Mouse (Mus musculus) kidney, adult 18-20 months (tissue): ENCODE measurements around the gene Pou2f2.

ENCODE experiments used
- DNase-seq: peaks from one replicate; pipeline ENCODE4 v3.0.0; 2021

Gene Pou2f2

GRCm38 (mm10) chr7:25088968-25089367 lies 90.6 kb downstream of the Pou2f2 start:
- no peak for DNase-seq

- DNase-seq, result no peak
These were observed 91.0 kb downstream of the Pou2f2 start for GRCm38 (mm10) chr7:25088531-25088930.

DNA sequence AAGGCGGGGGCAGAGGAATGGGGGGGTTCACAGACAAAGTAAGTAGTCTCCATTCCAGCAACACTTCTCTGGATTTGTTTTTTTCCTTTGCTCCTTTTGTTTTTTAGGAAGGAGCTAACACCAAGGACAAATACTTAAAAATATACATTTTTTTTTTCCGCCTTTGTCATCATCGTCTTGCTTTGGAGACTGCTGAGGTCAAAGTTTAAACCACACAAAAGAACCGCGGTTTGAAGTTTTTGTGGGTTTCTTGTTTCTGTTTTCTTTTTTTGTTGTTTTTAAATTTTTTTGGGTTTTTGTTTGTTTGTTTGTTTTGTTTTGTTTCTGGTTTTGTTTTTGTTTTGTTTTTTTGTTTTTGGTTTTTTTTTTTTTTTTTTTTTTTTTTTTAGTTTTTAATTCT lies 91.6 kb downstream of the Pou2f2 start:
- no peak for DNase-seq

DNA sequence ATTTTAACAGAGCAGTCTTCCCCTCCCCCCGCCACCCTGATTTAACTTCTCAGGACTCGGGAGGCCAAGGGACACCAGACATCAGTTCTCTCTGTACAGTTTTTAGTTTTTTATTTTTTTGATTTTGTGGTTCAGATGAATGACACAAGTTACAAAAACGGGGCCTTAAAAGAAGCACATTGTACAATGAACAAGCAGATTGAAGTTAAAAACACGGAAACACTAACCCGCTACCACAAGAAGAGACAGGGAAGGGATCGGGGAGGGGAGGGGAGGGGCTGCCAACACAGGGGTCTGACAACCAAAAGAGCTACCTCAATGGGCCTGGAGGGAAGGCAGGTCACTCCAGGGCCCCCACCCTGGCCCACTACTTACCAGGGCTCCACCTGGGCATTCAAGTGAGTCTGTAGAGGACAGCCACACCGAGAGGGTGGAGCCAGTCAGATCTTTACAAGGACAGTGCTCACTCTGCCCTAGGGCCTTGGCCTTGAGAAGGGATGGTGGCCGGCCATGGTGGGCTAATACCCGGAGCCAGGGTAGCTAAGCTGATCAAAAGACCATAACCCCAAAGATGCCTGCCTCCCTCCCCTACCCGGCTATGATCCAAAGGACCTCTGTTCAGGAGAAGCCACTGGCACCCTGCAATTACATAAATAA lies 92.1 kb downstream of the Pou2f2 start:
- DNase-seq, result no peak

GRCm38 (mm10) chr7:25086656-25087055 lies 92.9 kb downstream of the Pou2f2 start:
- no peak for DNase-seq

DNA sequence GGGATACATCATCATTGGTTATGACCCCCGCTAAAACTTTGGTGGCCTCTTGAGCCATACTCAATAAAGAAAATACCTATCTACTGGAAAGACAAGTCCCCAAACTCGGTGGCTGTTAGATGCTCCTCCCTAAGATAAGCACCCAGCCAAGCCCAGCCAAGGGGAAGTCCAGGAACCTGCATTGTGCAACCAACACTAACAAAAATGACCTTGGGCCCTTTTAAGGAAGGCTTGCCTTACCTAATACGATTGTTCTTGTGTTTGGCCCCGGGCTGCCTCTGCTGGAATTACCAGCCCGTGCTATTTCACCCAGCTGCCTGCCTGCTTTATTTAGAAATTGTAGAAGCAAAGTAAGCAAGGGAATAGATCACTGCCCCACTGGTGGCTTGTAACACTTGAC lies 94.9 kb downstream of the Pou2f2 start:
- no peak for DNase-seq

DNA sequence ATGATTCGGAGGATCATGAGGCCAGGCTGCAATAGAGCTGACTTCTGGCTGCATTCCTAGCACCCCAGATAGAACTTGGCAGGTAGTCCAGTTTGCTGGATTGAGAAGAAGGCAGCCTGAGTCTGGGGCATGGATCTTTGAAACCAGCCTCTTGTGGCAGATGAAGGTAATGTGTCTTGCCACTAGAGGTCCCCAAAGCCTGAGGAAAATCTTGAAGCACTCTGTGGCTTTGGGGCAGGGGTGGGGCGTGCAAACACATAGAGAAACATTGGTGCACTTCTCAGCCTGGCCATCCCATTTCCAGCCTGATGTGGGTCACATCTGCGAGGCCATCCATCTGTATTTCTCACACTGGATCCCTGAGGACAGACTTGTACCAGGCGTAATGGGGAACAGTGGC lies 97.0 kb downstream of the Pou2f2 start:
- peak; percentile 35 for DNase-seq

DNA sequence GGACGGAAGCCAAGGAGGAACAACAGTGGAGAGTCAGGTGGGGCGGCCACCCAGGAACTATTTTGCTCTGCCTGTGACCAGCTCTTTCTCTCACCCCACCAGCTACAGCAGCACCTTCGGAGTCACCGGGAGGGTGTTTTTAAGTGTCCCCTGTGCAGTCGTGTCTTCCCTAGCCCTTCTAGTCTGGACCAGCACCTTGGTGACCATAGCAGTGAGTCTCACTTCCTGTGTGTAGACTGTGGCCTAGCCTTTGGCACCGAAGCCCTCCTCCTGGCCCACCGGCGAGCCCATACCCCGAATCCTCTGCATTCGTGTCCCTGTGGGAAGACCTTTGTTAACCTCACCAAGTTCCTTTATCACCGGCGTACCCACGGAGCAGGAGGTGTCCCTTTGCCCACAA lies 99.1 kb downstream of the Pou2f2 start:
- no peak for DNase-seq

DNA sequence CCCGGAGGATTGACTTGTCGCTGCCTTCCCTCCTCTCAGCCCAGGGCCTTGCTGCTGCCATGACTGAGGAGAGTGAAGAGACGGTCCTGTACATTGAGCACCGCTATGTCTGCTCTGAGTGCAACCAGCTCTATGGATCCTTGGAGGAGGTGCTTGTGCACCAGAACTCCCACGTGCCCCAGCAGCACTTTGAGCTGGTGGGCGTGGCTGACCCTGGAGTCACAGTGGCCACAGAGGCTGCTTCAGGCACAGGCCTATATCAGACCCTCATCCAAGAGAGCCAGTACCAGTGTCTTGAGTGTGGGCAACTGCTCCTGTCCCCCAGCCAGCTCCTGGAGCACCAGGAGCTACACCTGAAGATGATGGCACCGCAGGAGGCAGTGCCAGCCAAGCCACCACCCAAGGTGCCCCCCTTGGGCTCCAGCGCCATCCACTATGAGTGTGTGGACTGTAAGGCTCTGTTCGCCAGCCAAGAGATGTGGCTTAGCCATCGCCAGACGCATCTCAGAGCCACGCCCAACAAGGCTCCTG lies 100.0 kb downstream of the Pou2f2 start:
- peak; percentile 47 for DNase-seq

DNA sequence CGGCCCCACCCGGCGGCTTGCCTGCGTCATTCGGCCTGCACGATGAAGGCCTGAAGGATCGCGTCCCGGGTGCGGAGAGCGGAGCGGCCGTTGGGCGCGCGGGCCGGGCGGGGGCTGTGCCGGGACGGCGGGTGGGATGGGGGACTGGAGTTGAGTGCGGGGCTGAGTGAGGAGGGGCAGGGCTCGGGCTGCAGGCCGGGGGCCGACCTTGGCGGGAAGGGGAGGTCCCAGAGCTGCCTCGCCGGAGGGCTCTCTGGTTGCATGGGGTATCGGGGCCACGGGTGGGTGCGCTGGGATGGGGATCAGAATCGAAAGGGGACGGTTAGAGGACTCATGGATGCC lies 102.1 kb downstream of the Pou2f2 start:
- no peak for DNase-seq

GRCm38 (mm10) chr7:25076663-25077413 lies 102.7 kb downstream of the Pou2f2 start:
- peak; percentile 93 for DNase-seq

- no peak for DNase-seq
These were observed 103.2 kb downstream of the Pou2f2 start for GRCm38 (mm10) chr7:25076296-25076662.

DNA sequence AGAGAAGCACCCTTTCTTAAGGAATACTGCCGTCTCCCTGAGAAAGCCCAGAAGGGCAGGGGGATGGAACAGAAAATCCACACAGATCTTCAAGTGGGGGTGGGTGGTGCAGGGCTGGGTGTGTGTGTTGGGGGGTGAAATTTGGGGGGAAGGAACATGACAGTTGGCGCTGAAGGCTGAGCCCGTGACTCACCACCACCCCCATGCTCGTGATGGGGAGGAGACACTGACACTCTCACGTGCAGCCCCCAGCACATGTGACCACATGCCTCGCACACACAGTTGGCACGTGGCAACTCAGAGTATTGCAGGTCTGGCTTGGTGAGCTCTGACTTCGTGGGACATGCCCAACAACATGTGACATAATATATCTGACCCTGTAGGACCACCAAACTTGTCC lies 105.6 kb downstream of the Pou2f2 start:
- no peak for DNase-seq

DNA sequence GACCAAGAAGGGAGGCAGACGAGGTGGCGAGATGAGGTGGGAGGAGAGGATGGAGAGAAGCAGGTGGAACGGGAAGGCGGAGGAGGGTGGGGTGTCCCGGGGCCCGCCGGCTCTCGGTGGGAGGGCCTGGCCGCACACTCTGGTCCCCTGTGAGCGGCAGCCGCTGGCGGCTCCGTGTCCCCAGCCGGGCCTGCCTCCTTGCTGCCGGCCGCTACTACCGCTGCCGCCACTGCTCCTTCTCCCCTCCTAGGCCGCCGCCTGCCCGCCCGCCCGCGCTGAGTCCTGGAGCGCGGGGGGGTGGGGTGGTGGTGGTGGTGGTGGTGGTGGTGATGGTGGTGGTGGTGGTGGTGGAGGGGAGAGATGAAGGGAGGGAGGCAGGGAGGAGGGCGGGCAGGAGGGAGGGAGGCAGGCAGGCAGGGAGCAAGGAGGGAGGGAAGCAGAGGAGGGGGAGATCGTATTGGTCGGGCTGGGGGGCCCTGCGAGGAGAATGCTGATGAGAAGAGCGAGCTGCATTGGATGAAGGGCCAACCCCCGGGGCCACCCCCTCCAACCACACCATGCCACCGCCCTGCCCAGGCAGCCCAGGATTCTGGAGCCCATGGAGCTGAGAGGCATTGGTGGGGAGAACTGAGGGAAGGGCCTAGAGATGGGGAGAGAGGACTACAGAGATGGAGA lies 106.7 kb downstream of the Pou2f2 start:
- DNase-seq, result peak; percentile 47

DNA sequence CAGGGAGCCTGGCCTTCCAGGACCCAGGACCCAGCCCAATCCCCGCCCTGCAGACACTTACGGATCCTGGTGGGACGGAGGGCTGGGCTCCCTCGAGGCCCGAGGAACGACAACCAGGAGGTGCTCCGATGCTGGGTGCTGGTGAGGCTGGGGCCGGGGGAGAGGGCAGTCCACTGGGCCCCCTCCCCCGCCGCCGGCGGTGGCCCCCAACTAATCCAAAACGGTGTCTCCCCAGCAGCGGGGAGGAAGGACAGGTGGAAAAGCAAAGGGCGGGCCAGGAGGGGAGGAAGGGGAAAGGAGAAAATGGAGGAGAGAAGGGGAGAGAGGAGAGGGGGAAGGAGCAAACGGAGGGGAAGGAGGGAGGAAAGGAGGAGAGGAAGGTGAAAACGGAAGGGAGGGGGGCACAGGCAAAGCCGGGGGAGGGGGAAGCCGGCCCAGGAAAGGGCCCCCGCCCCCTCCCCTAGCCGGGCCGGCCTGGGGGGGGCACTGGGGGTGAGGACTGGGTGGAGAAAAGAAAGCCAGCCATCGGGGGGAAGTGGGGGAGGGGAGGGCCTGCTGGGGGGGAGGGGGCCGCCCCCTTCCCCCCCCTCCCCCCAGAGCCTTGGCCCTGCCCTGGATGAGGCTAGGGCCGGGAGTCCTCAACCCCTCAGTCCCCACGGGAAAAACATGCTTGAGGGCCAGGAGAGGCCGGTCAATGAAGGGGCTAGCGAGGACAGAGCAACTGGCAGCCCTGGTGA lies 107.4 kb downstream of the Pou2f2 start, which contains the start of the genes Grik5 and Zfp574:
TSS of gene Grik5 (minus strand) at position 368 of the 737 bp plus-strand sequence.
TSS of gene Zfp574 (plus strand) at position 589 of the 737 bp plus-strand sequence.
- peak; percentile 36 for DNase-seq

- DNase-seq, result no peak
These were observed 110.8 kb downstream of the Pou2f2 start for GRCm38 (mm10) chr7:25068724-25069123.

- no peak for DNase-seq
These were observed 111.4 kb downstream of the Pou2f2 start for GRCm38 (mm10) chr7:25067909-25068656.

DNA sequence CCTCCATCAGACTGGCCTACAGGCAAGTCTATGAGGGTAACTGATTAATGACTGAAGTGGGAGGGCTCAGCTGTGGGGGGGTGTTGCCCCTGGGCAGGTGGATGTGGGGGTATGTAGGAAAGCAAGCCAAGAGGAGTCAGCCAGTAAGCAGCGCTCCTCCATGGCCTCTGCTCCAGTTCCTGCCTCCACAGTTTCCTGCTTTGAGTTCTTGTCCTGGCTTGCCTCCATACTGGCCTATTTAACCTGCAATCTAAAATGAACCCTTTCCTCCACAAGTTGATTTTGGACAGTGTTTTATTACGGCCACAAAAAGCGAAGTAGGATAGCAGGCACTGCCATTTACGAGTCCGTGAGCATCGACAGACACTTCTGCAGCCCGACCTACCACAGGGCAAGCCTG lies 112.2 kb downstream of the Pou2f2 start:
- no peak for DNase-seq

GRCm38 (mm10) chr7:25063900-25064299 lies 115.6 kb downstream of the Pou2f2 start:
- DNase-seq, result no peak

- no peak for DNase-seq
These were observed 116.2 kb downstream of the Pou2f2 start for GRCm38 (mm10) chr7:25063346-25063745.

DNA sequence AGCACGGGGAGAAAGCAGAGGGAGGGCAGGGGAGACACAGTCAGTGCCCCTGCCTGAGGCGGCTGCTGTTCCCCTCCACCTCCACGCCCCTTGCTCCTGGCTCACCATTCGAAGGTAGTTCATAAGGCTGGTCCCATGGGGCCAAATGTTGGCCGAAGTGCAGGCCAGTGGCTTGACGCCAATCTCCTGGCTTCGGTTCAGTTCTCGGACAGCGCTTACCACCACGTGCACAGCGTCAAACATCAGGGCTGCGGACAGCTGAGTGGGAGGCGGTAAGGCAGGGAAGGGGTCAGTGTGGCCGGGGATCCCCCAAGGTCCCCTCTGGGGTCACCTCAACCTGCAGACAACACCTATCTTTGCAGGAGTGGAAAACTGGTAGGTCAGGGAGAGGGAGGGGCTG lies 120.7 kb downstream of the Pou2f2 start:
- peak; percentile 54 for DNase-seq

DNA sequence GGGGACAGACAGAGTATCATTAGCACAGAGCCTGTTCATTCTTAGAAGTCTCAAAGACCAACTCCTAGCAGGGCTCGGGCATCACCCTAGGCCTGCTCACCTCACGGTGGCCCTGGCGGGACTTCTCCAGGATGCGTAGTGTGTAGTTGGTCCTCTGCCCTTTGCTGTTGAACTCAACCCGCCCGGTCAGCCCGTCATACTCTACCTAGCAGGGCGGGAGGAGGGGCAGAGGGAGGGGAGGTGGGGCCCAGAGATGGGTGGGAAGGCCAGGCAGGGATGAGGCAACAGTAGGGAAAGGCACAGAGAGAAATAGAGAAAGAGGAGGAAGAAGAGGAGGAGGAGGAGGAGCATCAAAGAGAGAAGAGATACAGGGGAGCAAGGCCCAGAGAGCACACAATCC lies 121.1 kb downstream of the Pou2f2 start:
- DNase-seq, result no peak
